In the genomic region with DNA sequence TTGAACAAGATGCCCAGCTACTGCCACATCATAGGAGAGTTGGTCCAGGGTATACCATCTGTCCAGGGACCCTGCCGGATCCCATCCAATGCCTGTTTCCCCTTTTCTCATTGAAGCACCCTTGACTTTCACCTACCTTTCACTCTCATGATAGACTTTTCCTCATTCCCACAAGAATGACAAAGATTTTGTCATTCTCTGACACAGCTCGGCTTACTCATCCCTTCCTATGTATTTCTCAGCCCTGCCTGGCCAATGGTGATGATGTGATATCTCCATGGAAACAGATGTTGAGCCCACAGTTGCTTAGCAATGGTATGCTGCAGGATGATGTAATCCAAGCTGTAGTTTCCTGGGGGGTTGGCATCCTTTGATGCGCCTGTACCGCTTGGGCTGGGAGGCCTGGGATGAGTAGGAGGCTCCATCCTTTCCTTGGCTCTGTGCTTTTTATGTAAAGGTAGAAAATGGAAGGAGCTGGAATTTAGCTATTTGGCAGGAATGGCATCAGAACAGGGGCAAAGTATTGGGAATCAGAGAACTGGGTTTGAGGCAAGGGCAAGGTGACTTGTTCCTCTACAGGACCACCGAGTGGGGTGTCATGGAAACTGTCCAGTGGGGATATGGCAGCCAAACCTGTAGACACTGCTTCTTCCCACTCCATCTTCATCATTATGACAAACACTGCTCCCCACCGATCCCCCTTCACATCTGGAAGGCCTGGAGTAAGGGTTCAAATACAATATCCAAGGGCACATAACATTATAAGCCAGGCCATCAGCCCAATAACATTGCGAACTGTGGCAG, we compare ENCODE assay signal across 10 mouse cellular contexts.
DNase-seq lines count a peak whose midpoint lies in the region; ATAC-seq and TF ChIP-seq lines count a peak whose summit lies in the region.
"Had no signal": no experiment of that assay in that cellular context is flagged by ENCODE, and none has a peak within 500 bp of the region (broad histone marks: within the 10 kb centered on the region; RNA-seq: fewer than 3 reads in every experiment).

No protein-coding gene starts in this region.

- no peak overlapping the region for H3K4me3 ChIP-seq in midbrain, postnatal 0 days (ENCODE audit: low read depth, low read length)
- H3K4me3 ChIP-seq: heart, embryonic 13.5 days had no signal

- no peaks in the 10 kb centered on the region for H3K9me3 ChIP-seq in midbrain, postnatal 0 days (ENCODE audit: low read length)
- H3K9me3 ChIP-seq: heart, embryonic 13.5 days had no signal

- peak; percentile 71 for DNase-seq in layer of hippocampus, adult 9-10 months (ENCODE audit: low spot score)
- DNase-seq in midbrain, postnatal 0 days (ENCODE audit: low spot score): peak; percentile 89
- no peak for DNase-seq in kidney, postnatal 36 days
- DNase-seq in spleen, postnatal 14 days (ENCODE audit: low spot score in 2 of 2): no peak
- no peak for DNase-seq in kidney, adult 9 months
- DNase-seq: liver had no signal

- peaks cover 12% of the 10 kb centered on the region; the same call in 1 of the 2 replicates for H3K4me1 ChIP-seq in midbrain, postnatal 0 days (ENCODE audit: insufficient read depth, low read length)
- H3K4me1 ChIP-seq: heart, embryonic 13.5 days had no signal

- WGBS in midbrain, postnatal 0 days: 61% methylated on average over 7 of the region's 7 CpGs

- TF ChIP-seq CTCF in midbrain, postnatal 0 days (IDR thresholded peaks at IDR 0.05): no peak

- H3K9ac ChIP-seq in midbrain, postnatal 0 days (replicated peaks; ENCODE audit: low read length, poor library complexity, severe bottlenecking): 0 out of 2 replicates have a peak overlapping the region, but pooled peaks have one; percentile 13
- H3K9ac ChIP-seq: heart, embryonic 13.5 days had no signal

- H3K27ac ChIP-seq in midbrain, postnatal 0 days (ENCODE audit: low read depth, low read length): peak overlapping the region; percentile 84
- H3K27ac ChIP-seq: heart, embryonic 13.5 days had no signal

- no peaks in the 10 kb centered on the region for H3K27me3 ChIP-seq in midbrain, postnatal 0 days (ENCODE audit: insufficient read depth, low read length)
- H3K27me3 ChIP-seq: heart, embryonic 13.5 days had no signal

- ATAC-seq in CD4-positive, CD25-positive, alpha-beta regulatory T cell, adult 4 months: peak; percentile 19
- 0 out of 2 replicates have a peak, but pooled peaks have one; percentile 25 for ATAC-seq in erythroid progenitor cell, adult 5-6 weeks (replicated peaks; ENCODE audit: low FRiP score, poor library complexity, severe bottlenecking)
- peak; percentile 97 for ATAC-seq in midbrain, postnatal 0 days (ENCODE audit: low FRiP score)
- ATAC-seq in monocyte, adult 5-6 weeks (replicated peaks; ENCODE audit: insufficient number of reproducible peaks, low FRiP score, low TSS enrichment, poor library complexity, severe bottlenecking): no peak

- no peaks in the 10 kb centered on the region for H3K36me3 ChIP-seq in midbrain, postnatal 0 days (ENCODE audit: insufficient read depth, low read length)
- H3K36me3 ChIP-seq: heart, embryonic 13.5 days had no signal

- no peak overlapping the region; the same call in 1 of the 2 replicates for H3K4me2 ChIP-seq in midbrain, postnatal 0 days (ENCODE audit: low read depth, low read length, poor library complexity, severe bottlenecking)
- H3K4me2 ChIP-seq: heart, embryonic 13.5 days had no signal

Comparison
In these comparisons a context has a peak if more than half of its experiments do, and no peak if none do; other contexts are left out.
1. DNase-seq: peak in layer of hippocampus, adult 9-10 months (single experiment) and midbrain, postnatal 0 days (single experiment); none in kidney, postnatal 36 days (0 of 2), spleen, postnatal 14 days (0 of 2) and kidney, adult 9 months (single experiment).